In genomic region chr12:51663011-51663410, GRCm38 (mm10) we compare ENCODE assay signal across 25 mouse cellular contexts.
"Had no signal": no experiment of that assay in that cellular context is flagged by ENCODE, and none has a peak within 500 bp of the region (broad histone marks: within the 10 kb centered on the region; RNA-seq: fewer than 3 reads in every experiment).

No protein-coding gene starts in this region.

- H3K9ac ChIP-seq: heart, embryonic 12.5 days; hindbrain, embryonic 12.5 days; hindbrain, embryonic 14.5 days; intestine, embryonic 15.5 days; limb, embryonic 12.5 days; liver, embryonic 13.5 days; liver, embryonic 15.5 days; liver, postnatal 0 days had no signal

- H3K36me3 ChIP-seq: heart, embryonic 10.5 days; heart, embryonic 12.5 days; hindbrain, embryonic 10.5 days; hindbrain, embryonic 12.5 days; intestine, embryonic 15.5 days; limb, embryonic 10.5 days; limb, embryonic 12.5 days; liver, embryonic 13.5 days; liver, embryonic 15.5 days had no signal

- H3K4me1 ChIP-seq: hindbrain, embryonic 12.5 days; intestine, embryonic 15.5 days; limb, embryonic 10.5 days; limb, embryonic 12.5 days had no signal

- H3K4me3 ChIP-seq: gastrocnemius, adult 2 months; heart, embryonic 10.5 days; heart, embryonic 12.5 days; hindbrain, embryonic 10.5 days; hindbrain, embryonic 12.5 days; intestine, embryonic 15.5 days; layer of hippocampus, adult 2 months; left cerebral cortex, adult 2 months; limb, embryonic 10.5 days; limb, embryonic 12.5 days; liver, embryonic 13.5 days; liver, embryonic 15.5 days had no signal

- DNase-seq: gastrocnemius, adult 2 months; gastrocnemius, postnatal 10 days; gastrocnemius, postnatal 25 days; heart, adult 18-20 months; heart, postnatal 10 days; heart, postnatal 4 days; kidney, postnatal 25 days; liver; liver, embryonic 13.5 days; liver, postnatal 0 days had no signal

- H3K27me3 ChIP-seq: heart, embryonic 12.5 days; hindbrain, embryonic 12.5 days; intestine, embryonic 15.5 days; limb, embryonic 12.5 days; liver, embryonic 13.5 days; liver, embryonic 15.5 days had no signal

- H3K4me2 ChIP-seq: heart, embryonic 12.5 days; hindbrain, embryonic 12.5 days; hindbrain, embryonic 14.5 days; intestine, embryonic 15.5 days; limb, embryonic 12.5 days; liver, embryonic 11.5 days; liver, embryonic 13.5 days; liver, embryonic 15.5 days had no signal

- ATAC-seq: hindbrain, embryonic 16.5 days; inflammation-experienced regulatory T-cells, adult 6 months; intestine, embryonic 15.5 days; intestine, postnatal 0 days; liver, postnatal 0 days had no signal

- H3K9me3 ChIP-seq: heart, embryonic 10.5 days; heart, embryonic 12.5 days; hindbrain, embryonic 10.5 days; hindbrain, embryonic 12.5 days; intestine, embryonic 15.5 days; limb, embryonic 10.5 days; limb, embryonic 12.5 days; liver, embryonic 13.5 days; liver, embryonic 15.5 days had no signal

- H3K27ac ChIP-seq: gastrocnemius, adult 2 months; heart, embryonic 10.5 days; hindbrain, embryonic 10.5 days; hindbrain, embryonic 12.5 days; hindbrain, embryonic 14.5 days; intestine, embryonic 15.5 days; layer of hippocampus, adult 2 months; left cerebral cortex, adult 2 months; limb, embryonic 10.5 days; limb, embryonic 12.5 days; liver, embryonic 13.5 days; liver, embryonic 15.5 days had no signal
